7 mouse cellular contexts compared by ENCODE assay signal in the genomic region with DNA sequence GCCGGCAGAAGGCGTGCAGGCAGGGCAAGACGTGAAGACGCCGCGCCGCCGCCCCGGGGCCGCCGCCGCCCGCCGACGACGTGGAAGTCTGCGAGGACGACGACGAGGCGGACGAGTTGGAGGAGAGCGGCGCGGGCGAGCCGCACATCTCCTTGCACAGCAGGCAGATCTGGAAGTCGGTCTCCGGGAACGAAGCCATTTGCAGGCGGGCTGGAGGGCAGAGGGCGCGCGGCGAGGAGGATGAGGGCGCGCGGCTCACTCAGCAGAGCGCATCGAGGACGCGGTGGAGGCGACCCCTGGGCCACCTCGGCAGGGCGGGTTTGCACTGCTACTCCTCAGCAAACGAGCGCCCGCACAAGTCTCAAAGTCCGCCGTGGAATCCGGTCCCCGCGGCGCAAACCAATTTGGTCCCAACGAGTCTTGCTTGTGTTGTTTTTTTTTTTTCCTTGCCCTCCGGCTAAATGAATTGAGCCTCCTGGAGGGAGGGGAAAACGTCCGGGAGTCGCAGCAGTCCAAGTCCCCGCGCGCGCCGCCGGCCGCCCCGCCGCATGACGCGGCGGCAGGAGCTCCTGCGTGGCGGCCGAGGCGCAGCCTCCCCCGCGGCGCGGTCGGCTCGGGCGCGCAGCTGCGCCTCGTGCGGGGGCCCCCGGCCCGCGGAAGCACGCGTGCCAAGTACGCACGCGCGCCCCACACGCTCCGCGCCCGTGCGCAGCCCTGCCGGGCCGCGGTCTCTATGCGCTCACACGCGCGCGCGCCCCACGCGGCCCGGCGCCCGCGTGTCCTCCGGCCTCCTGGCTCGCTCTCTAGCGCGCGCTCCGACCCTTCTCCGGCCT. TPM values are rescaled to one million over a fixed set of nuclear protein-coding genes. Genes with fewer than 3 reads are reported as not detected.
DNase-seq lines count a peak whose midpoint lies in the region; ATAC-seq and TF ChIP-seq lines count a peak whose summit lies in the region.

No protein-coding gene starts in this region.

- peak; percentile 41; the same call in 1 of the 2 replicates for ATAC-seq in lung, postnatal 0 days
- ATAC-seq in embryonic facial prominence, embryonic 11.5 days (replicated peaks; ENCODE audit: insufficient number of reproducible peaks, low FRiP score, low TSS enrichment, low read depth): peak; percentile 7; the same call in 1 of the 2 replicates
- ATAC-seq in hindbrain, embryonic 16.5 days: peak; percentile 81

- TF ChIP-seq EP300 in lung, postnatal 0 days (IDR thresholded peaks at IDR 0.05): no peak

- no peak for DNase-seq in lung, postnatal 0 days (ENCODE audit: low spot score)
- no peak for DNase-seq in lung, adult 18-20 months
- DNase-seq in embryonic facial prominence, embryonic 11.5 days (ENCODE audit: low spot score): peak; percentile 64
- DNase-seq in mesoderm, embryonic 11.5 days (ENCODE audit: low read depth, low spot score): peak; percentile 59
- no peak for DNase-seq in cerebellum, adult 2 months
- no peak for DNase-seq in frontal cortex, adult 2 months (ENCODE audit: extremely low spot score in 1 of 2, low spot score in 1 of 2)

- H3K9me3 ChIP-seq in lung, postnatal 0 days (ENCODE audit: low read length): no peaks in the 10 kb centered on the region
- no peaks in the 10 kb centered on the region for H3K9me3 ChIP-seq in embryonic facial prominence, embryonic 11.5 days (replicated peaks; ENCODE audit: control insufficient read depth, low read length)
- H3K9me3 ChIP-seq in hindbrain, embryonic 16.5 days (ENCODE audit: control insufficient read depth, low read length): no peaks in the 10 kb centered on the region

- H3K27ac ChIP-seq in lung, postnatal 0 days (ENCODE audit: low read length): no peak overlapping the region
- H3K27ac ChIP-seq in embryonic facial prominence, embryonic 11.5 days (replicated peaks; ENCODE audit: low read depth, low read length): peak overlapping the region; percentile 77
- peak overlapping the region; percentile 31; the same call in 1 of the 2 replicates for H3K27ac ChIP-seq in hindbrain, embryonic 16.5 days (ENCODE audit: low read depth, low read length)
- H3K27ac ChIP-seq in cerebellum, adult 2 months (ENCODE audit: insufficient read depth, low read length): no peak overlapping the region

- peaks cover 5% of the 10 kb centered on the region; the same call in 1 of the 2 replicates for H3K4me1 ChIP-seq in lung, postnatal 0 days (ENCODE audit: insufficient read depth, low read depth, low read length)
- H3K4me1 ChIP-seq in embryonic facial prominence, embryonic 11.5 days (ENCODE audit: control insufficient read depth, insufficient read depth, low read length): peaks cover 4% of the 10 kb centered on the region; the same call in 1 of the 2 replicates
- peaks cover 25% of the 10 kb centered on the region for H3K4me1 ChIP-seq in hindbrain, embryonic 16.5 days (ENCODE audit: control insufficient read depth, insufficient read depth, low read depth, low read length)
- H3K4me1 ChIP-seq in cerebellum, adult 2 months (ENCODE audit: control insufficient read depth, insufficient read depth, low read length): no peaks in the 10 kb centered on the region

- H3K9ac ChIP-seq in lung, postnatal 0 days (replicated peaks; ENCODE audit: low read depth): peak overlapping the region; percentile 23; the same call in 1 of the 2 replicates
- peak overlapping the region; percentile 84 for H3K9ac ChIP-seq in embryonic facial prominence, embryonic 11.5 days (replicated peaks; ENCODE audit: low read length)
- peak overlapping the region; percentile 60 for H3K9ac ChIP-seq in hindbrain, embryonic 16.5 days (ENCODE audit: low read depth, low read length)

- H3K27me3 ChIP-seq in lung, postnatal 0 days (replicated peaks; ENCODE audit: insufficient read depth, low read length): peaks cover 15% of the 10 kb centered on the region; the same call in 1 of the 2 replicates
- no peaks in the 10 kb centered on the region for H3K27me3 ChIP-seq in embryonic facial prominence, embryonic 11.5 days (ENCODE audit: control insufficient read depth, insufficient read depth, low read length)
- H3K27me3 ChIP-seq in hindbrain, embryonic 16.5 days (replicated peaks; ENCODE audit: control insufficient read depth, insufficient read depth, low read length): peaks cover 40% of the 10 kb centered on the region
- H3K27me3 ChIP-seq in cerebellum, adult 2 months (ENCODE audit: control insufficient read depth, insufficient read depth, low read length): peaks cover 2% of the 10 kb centered on the region; the same call in 1 of the 2 replicates

- H3K4me2 ChIP-seq in lung, postnatal 0 days (replicated peaks; ENCODE audit: low read depth, low read length): peak overlapping the region; percentile 98
- peak overlapping the region; percentile 94 for H3K4me2 ChIP-seq in embryonic facial prominence, embryonic 11.5 days (ENCODE audit: low read depth, low read length)
- H3K4me2 ChIP-seq in hindbrain, embryonic 16.5 days (ENCODE audit: low read length): peak overlapping the region; percentile 70

- peak overlapping the region; percentile 56 for H3K4me3 ChIP-seq in lung, postnatal 0 days (ENCODE audit: low read depth, low read length)
- H3K4me3 ChIP-seq in embryonic facial prominence, embryonic 11.5 days (ENCODE audit: low read depth, low read length): peak overlapping the region; percentile 78
- peak overlapping the region; percentile 59 for H3K4me3 ChIP-seq in hindbrain, embryonic 16.5 days (ENCODE audit: low read length)
- no peak overlapping the region for H3K4me3 ChIP-seq in cerebellum, adult 2 months (replicated peaks; ENCODE audit: insufficient read depth, low read depth, low read length)

- WGBS in lung, postnatal 0 days: under 1% methylated on average over 85 of the region's 122 CpGs
- WGBS in embryonic facial prominence, embryonic 11.5 days: under 1% methylated on average over 121 of the region's 122 CpGs
- under 1% methylated on average over 78 of the region's 122 CpGs for WGBS in hindbrain, embryonic 16.5 days
- WGBS in cerebellum, adult 2 months: under 1% methylated on average over 110 of the region's 122 CpGs

- H3K36me3 ChIP-seq in lung, postnatal 0 days (ENCODE audit: insufficient read depth, low read length): no peaks in the 10 kb centered on the region
- H3K36me3 ChIP-seq in embryonic facial prominence, embryonic 11.5 days (replicated peaks; ENCODE audit: control insufficient read depth, insufficient read depth, low read depth, low read length): no peaks in the 10 kb centered on the region
- H3K36me3 ChIP-seq in hindbrain, embryonic 16.5 days (ENCODE audit: control insufficient read depth, insufficient read depth, low read length): no peaks in the 10 kb centered on the region

- TF ChIP-seq CTCF in lung, postnatal 0 days (IDR thresholded peaks at IDR 0.05): no peak
- TF ChIP-seq CTCF in cerebellum, adult 2 months (IDR thresholded peaks at IDR 0.05; ENCODE audit: borderline replicate concordance, insufficient read depth, low read depth, low read length): no peak

- TF ChIP-seq POLR2A in cerebellum, adult 2 months (IDR thresholded peaks at IDR 0.05; ENCODE audit: borderline replicate concordance, insufficient read depth, low read length): no peak

RNA-seq across cellular contexts. Expression of gene Trim71, which starts 1.0 kb away (rescaled TPM):
- polyA plus RNA-seq in lung, postnatal 0 days (2015; fragmentation: Nextera tagmentation; extraction: Ambion mirVana): 0.30 and 0.32 TPM in 2 replicates
- 1.9 and 2.2 TPM in 2 replicates for polyA plus RNA-seq in embryonic facial prominence, embryonic 11.5 days (2014; fragmentation: Nextera tagmentation; extraction: Ambion mirVana)
- 0.14 and 0.24 TPM in 2 replicates for polyA plus RNA-seq in hindbrain, embryonic 16.5 days (2015; fragmentation: Nextera tagmentation; extraction: Ambion mirVana)
- polyA plus RNA-seq in cerebellum, adult 2 months (2012; rRNA removed): 0.03 and 0.05 TPM in 2 replicates
- polyA plus RNA-seq in frontal cortex, adult 2 months (2012; rRNA removed): 0.13 and 0.26 TPM in 2 replicates

RNA-seq across cellular contexts. Expression of gene C130032M10Rik, which starts 47.6 kb away (rescaled TPM):
- 0.33 TPM in 1 of 2 replicates, not detected in the other for polyA plus RNA-seq in lung, postnatal 0 days (2015; fragmentation: Nextera tagmentation; extraction: Ambion mirVana)
- polyA plus RNA-seq in embryonic facial prominence, embryonic 11.5 days (2014; fragmentation: Nextera tagmentation; extraction: Ambion mirVana): not detected in 2 replicates
- not detected in 2 replicates for polyA plus RNA-seq in hindbrain, embryonic 16.5 days (2015; fragmentation: Nextera tagmentation; extraction: Ambion mirVana)
- polyA plus RNA-seq in cerebellum, adult 2 months (2012; rRNA removed): not detected in 2 replicates
- 0.17 TPM in 1 of 2 replicates, not detected in the other for polyA plus RNA-seq in frontal cortex, adult 2 months (2012; rRNA removed)

RNA-seq across cellular contexts. Expression of gene Ccr4, which starts 58.4 kb away (rescaled TPM):
- polyA plus RNA-seq in lung, postnatal 0 days (2015; fragmentation: Nextera tagmentation; extraction: Ambion mirVana): not detected in 2 replicates
- polyA plus RNA-seq in embryonic facial prominence, embryonic 11.5 days (2014; fragmentation: Nextera tagmentation; extraction: Ambion mirVana): not detected in 2 replicates
- polyA plus RNA-seq in hindbrain, embryonic 16.5 days (2015; fragmentation: Nextera tagmentation; extraction: Ambion mirVana): not detected in 2 replicates
- not detected in 2 replicates for polyA plus RNA-seq in cerebellum, adult 2 months (2012; rRNA removed)
- not detected in 2 replicates for polyA plus RNA-seq in frontal cortex, adult 2 months (2012; rRNA removed)

Comparison
In these comparisons a context has a peak if more than half of its experiments do, and no peak if none do; other contexts are left out.
1. ATAC-seq: peak in every context shown above with its lines; median percentile 81 in hindbrain, embryonic 16.5 days; 41 in lung, postnatal 0 days; 7 in embryonic facial prominence, embryonic 11.5 days.
2. DNase-seq: peak in embryonic facial prominence, embryonic 11.5 days (single experiment) and mesoderm, embryonic 11.5 days (single experiment); none in lung, postnatal 0 days (single experiment), lung, adult 18-20 months (0 of 2), cerebellum, adult 2 months (0 of 2) and frontal cortex, adult 2 months (0 of 2).
3. H3K27ac ChIP-seq: peak in embryonic facial prominence, embryonic 11.5 days (single experiment) and hindbrain, embryonic 16.5 days (single experiment); none in lung, postnatal 0 days (single experiment) and cerebellum, adult 2 months (single experiment).
4. H3K9ac ChIP-seq: peak in every context shown above with its lines; median percentile 84 in embryonic facial prominence, embryonic 11.5 days; 60 in hindbrain, embryonic 16.5 days; 23 in lung, postnatal 0 days.
5. Peak in every context shown above with its lines, with median percentiles within 50 percentile points of each other: H3K4me2 ChIP-seq.